Mouse (Mus musculus): Measurements from ENCODE around the gene Cradd. TPM values are rescaled to one million over a fixed set of nuclear protein-coding genes. Genes with fewer than 3 reads are reported as not detected.

Cradd gene
- polyA plus RNA-seq, 1 experiment from 2014 or later = 11.6 TPM

- H3K4me1 ChIP-seq (replicated peaks; ENCODE audit: control insufficient read depth, insufficient read depth, low read length) = no peaks in the 10 kb centered on the region
- H3K36me3 ChIP-seq (replicated peaks; ENCODE audit: control insufficient read depth, insufficient read depth) = no peaks in the 10 kb centered on the region
- no peak overlapping the region for H3K9ac ChIP-seq
- no peak overlapping the region for H3K27ac ChIP-seq
- H3K4me3 ChIP-seq (replicated peaks; ENCODE audit: low read length) = no peak overlapping the region
- H3K4me2 ChIP-seq (replicated peaks) = no peak overlapping the region
- no peak for DNase-seq (ENCODE audit: low spot score)
- H3K9me3 ChIP-seq (ENCODE audit: control insufficient read depth, low read length) = 0 out of 2 replicates have a peak, but pooled peaks cover 4% of the 10 kb centered on the region
- H3K27me3 ChIP-seq (ENCODE audit: control insufficient read depth, insufficient read depth, low read length) = no peaks in the 10 kb centered on the region
- ATAC-seq (ENCODE audit: low FRiP score) = no peak
- WGBS = 81% methylated on average over 13 of the region's 13 CpGs
Observed at GRCm38 (mm10) chr10:95273226-95273625, 50.7 kb downstream of the Cradd start.

- Histone ChIP-seq H3K9me3 (ENCODE audit: control insufficient read depth, low read length) (0 out of 2 replicates have a peak, but pooled peaks cover 4% of the 10 kb centered on the region), H3K27ac (no peak overlapping the region), H3K4me2 (replicated peaks) (no peak overlapping the region), H3K27me3 (ENCODE audit: control insufficient read depth, insufficient read depth, low read length) (peaks cover 23% of the 10 kb centered on the region), H3K4me1 (replicated peaks; ENCODE audit: control insufficient read depth, insufficient read depth, low read length) (peaks cover 15% of the 10 kb centered on the region), H3K9ac (no peak overlapping the region), H3K36me3 (replicated peaks; ENCODE audit: control insufficient read depth, insufficient read depth) (no peaks in the 10 kb centered on the region), H3K4me3 (replicated peaks; ENCODE audit: low read length) (no peak overlapping the region)
- 97% methylated on average over 7 of the region's 7 CpGs for WGBS
- no peak for DNase-seq (ENCODE audit: low spot score)
- no peak for ATAC-seq (ENCODE audit: low FRiP score)
Observed at GRCm38 (mm10) chr10:95269151-95269550, 54.8 kb downstream of the Cradd start.

GRCm38 (mm10) chr10:95268366-95268765, 55.6 kb downstream of the Cradd start:
- no peak overlapping the region for H3K4me2 ChIP-seq (replicated peaks)
- WGBS = 90% methylated on average over 5 of the region's 5 CpGs
- no peak for DNase-seq (ENCODE audit: low spot score)
- peaks cover 16% of the 10 kb centered on the region for H3K4me1 ChIP-seq (replicated peaks; ENCODE audit: control insufficient read depth, insufficient read depth, low read length)
- ATAC-seq (ENCODE audit: low FRiP score) = no peak
- no peaks in the 10 kb centered on the region for H3K36me3 ChIP-seq (replicated peaks; ENCODE audit: control insufficient read depth, insufficient read depth)
- no peak overlapping the region for H3K4me3 ChIP-seq (replicated peaks; ENCODE audit: low read length)
- H3K27me3 ChIP-seq (ENCODE audit: control insufficient read depth, insufficient read depth, low read length) = peaks cover 31% of the 10 kb centered on the region
- H3K27ac ChIP-seq = no peak overlapping the region
- H3K9me3 ChIP-seq (ENCODE audit: control insufficient read depth, low read length) = 0 out of 2 replicates have a peak, but pooled peaks cover 4% of the 10 kb centered on the region
- H3K9ac ChIP-seq = no peak overlapping the region

GRCm38 (mm10) chr10:95266983-95267382, 57.0 kb downstream of the Cradd start:
- Histone ChIP-seq H3K9me3 (ENCODE audit: control insufficient read depth, low read length) (0 out of 2 replicates have a peak, but pooled peaks cover under 1% of the 10 kb centered on the region), H3K27ac (no peak overlapping the region), H3K9ac (no peak overlapping the region), H3K36me3 (replicated peaks; ENCODE audit: control insufficient read depth, insufficient read depth) (no peaks in the 10 kb centered on the region), H3K4me1 (replicated peaks; ENCODE audit: control insufficient read depth, insufficient read depth, low read length) (peaks cover 16% of the 10 kb centered on the region), H3K4me3 (replicated peaks; ENCODE audit: low read length) (no peak overlapping the region), H3K27me3 (ENCODE audit: control insufficient read depth, insufficient read depth, low read length) (peaks cover 44% of the 10 kb centered on the region), H3K4me2 (replicated peaks) (no peak overlapping the region)
- 28% methylated on average over 5 of the region's 5 CpGs for WGBS
- ATAC-seq (ENCODE audit: low FRiP score) = no peak
- DNase-seq (ENCODE audit: low spot score) = no peak

GRCm38 (mm10) chr10:95266041-95266762, 57.7 kb downstream of the Cradd start:
- DNase-seq (ENCODE audit: low spot score) = peak; percentile 26
- Histone ChIP-seq H3K36me3 (replicated peaks; ENCODE audit: control insufficient read depth, insufficient read depth) (no peaks in the 10 kb centered on the region), H3K9ac (no peak overlapping the region), H3K4me1 (replicated peaks; ENCODE audit: control insufficient read depth, insufficient read depth, low read length) (peaks cover 16% of the 10 kb centered on the region), H3K4me3 (replicated peaks; ENCODE audit: low read length) (no peak overlapping the region), H3K27me3 (ENCODE audit: control insufficient read depth, insufficient read depth, low read length) (peaks cover 51% of the 10 kb centered on the region), H3K4me2 (replicated peaks) (no peak overlapping the region), H3K27ac (no peak overlapping the region), H3K9me3 (ENCODE audit: control insufficient read depth, low read length) (no peaks in the 10 kb centered on the region)
- 53% methylated on average over 10 of the region's 10 CpGs for WGBS
- ATAC-seq (ENCODE audit: low FRiP score) = no peak

- Histone ChIP-seq H3K4me1 (replicated peaks; ENCODE audit: control insufficient read depth, insufficient read depth, low read length) (peaks cover 16% of the 10 kb centered on the region), H3K9ac (peak overlapping the region; percentile 55; the same call in 1 of the 2 replicates), H3K27ac (no peak overlapping the region), H3K4me2 (replicated peaks) (peak overlapping the region; percentile 70), H3K36me3 (replicated peaks; ENCODE audit: control insufficient read depth, insufficient read depth) (no peaks in the 10 kb centered on the region), H3K9me3 (ENCODE audit: control insufficient read depth, low read length) (no peaks in the 10 kb centered on the region), H3K27me3 (ENCODE audit: control insufficient read depth, insufficient read depth, low read length) (peaks cover 52% of the 10 kb centered on the region), H3K4me3 (replicated peaks; ENCODE audit: low read length) (no peak overlapping the region)
- 80% methylated on average over 4 of the region's 4 CpGs for WGBS
- no peak for DNase-seq (ENCODE audit: low spot score)
- ATAC-seq (ENCODE audit: low FRiP score) = no peak
Observed at GRCm38 (mm10) chr10:95265576-95265975, 58.4 kb downstream of the Cradd start.

- DNase-seq (ENCODE audit: low spot score) = peak; percentile 51
- 6% methylated on average over 37 of the region's 37 CpGs for whole genome bisulfite sequencing
- ATAC-seq (ENCODE audit: low FRiP score) = no peak; the same call in 1 of the 2 replicates
Observed at GRCm38 (mm10) chr10:95264485-95265321, 59.2 kb downstream of the Cradd start.

GRCm38 (mm10) chr10:95262388-95262787, 61.5 kb downstream of the Cradd start:
- Histone ChIP-seq H3K4me3 (replicated peaks; ENCODE audit: low read length) (no peak overlapping the region), H3K4me2 (replicated peaks) (no peak overlapping the region), H3K27ac (no peak overlapping the region), H3K4me1 (replicated peaks; ENCODE audit: control insufficient read depth, insufficient read depth, low read length) (peaks cover 16% of the 10 kb centered on the region), H3K27me3 (ENCODE audit: control insufficient read depth, insufficient read depth, low read length) (peaks cover 52% of the 10 kb centered on the region), H3K9me3 (ENCODE audit: control insufficient read depth, low read length) (no peaks in the 10 kb centered on the region), H3K36me3 (replicated peaks; ENCODE audit: control insufficient read depth, insufficient read depth) (no peaks in the 10 kb centered on the region), H3K9ac (no peak overlapping the region)
- ATAC-seq (ENCODE audit: low FRiP score) (no peak), DNase-seq (ENCODE audit: low spot score) (no peak)
- WGBS = 27% methylated on average over 11 of the region's 11 CpGs

More at GRCm38 (mm10) chr10:95264485-95265321, 59.2 kb downstream of the Cradd start:
- peaks cover 16% of the 10 kb centered on the region for H3K4me1 ChIP-seq (replicated peaks; ENCODE audit: control insufficient read depth, insufficient read depth, low read length)
- peak overlapping the region; percentile 34 for H3K4me3 ChIP-seq (replicated peaks; ENCODE audit: low read length)
- H3K36me3 ChIP-seq (replicated peaks; ENCODE audit: control insufficient read depth, insufficient read depth) = no peaks in the 10 kb centered on the region
- peak overlapping the region; percentile 55 for H3K9ac ChIP-seq
- no peak overlapping the region for H3K27ac ChIP-seq
- H3K9me3 ChIP-seq (ENCODE audit: control insufficient read depth, low read length) = no peaks in the 10 kb centered on the region
- peaks cover 52% of the 10 kb centered on the region for H3K27me3 ChIP-seq (ENCODE audit: control insufficient read depth, insufficient read depth, low read length)
- H3K4me2 ChIP-seq (replicated peaks) = peak overlapping the region; percentile 70

- 52% methylated on average over 2 of the region's 2 CpGs for WGBS
- Histone ChIP-seq H3K4me2 (replicated peaks) (no peak overlapping the region), H3K4me3 (replicated peaks; ENCODE audit: low read length) (no peak overlapping the region), H3K9ac (no peak overlapping the region), H3K9me3 (ENCODE audit: control insufficient read depth, low read length) (no peaks in the 10 kb centered on the region), H3K27me3 (ENCODE audit: control insufficient read depth, insufficient read depth, low read length) (peaks cover 47% of the 10 kb centered on the region), H3K27ac (no peak overlapping the region), H3K36me3 (replicated peaks; ENCODE audit: control insufficient read depth, insufficient read depth) (no peaks in the 10 kb centered on the region), H3K4me1 (replicated peaks; ENCODE audit: control insufficient read depth, insufficient read depth, low read length) (peaks cover 21% of the 10 kb centered on the region)
- ATAC-seq (ENCODE audit: low FRiP score) (no peak), DNase-seq (ENCODE audit: low spot score) (no peak)
Observed at GRCm38 (mm10) chr10:95261279-95261678, 62.7 kb downstream of the Cradd start.

Data from hindbrain, embryonic 14.5 days (tissue).